Mouse (Mus musculus) megakaryocyte, embryonic 14.5 days (primary cell): ENCODE measurements around the gene Eya3. TPM values are rescaled to one million over a fixed set of nuclear protein-coding genes. Genes with fewer than 3 reads are reported as not detected.

Experiments
- H3K27me3 ChIP-seq: replicated peaks from 2 replicates; pipeline ENCODE3; 2012; ENCODE audit warnings: inconsistent platforms
- H3K36me3 ChIP-seq: replicated peaks from 2 replicates; pipeline ENCODE3; 2012; ENCODE audit warnings: low read length, inconsistent platforms, mixed read lengths
- H3K4me1 ChIP-seq: 2 replicates; pipeline ENCODE4 v1.6.1; 2012; ENCODE audit warnings: inconsistent platforms
- H3K4me3 ChIP-seq: replicated peaks from 2 replicates; pipeline ENCODE3; 2012; ENCODE audit warnings: moderate library complexity, mild to moderate bottlenecking, inconsistent platforms
- H3K9me3 ChIP-seq: 2 replicates; pipeline ENCODE4 v1.6.1; 2012; ENCODE audit warnings: inconsistent platforms
- FLI1 ChIP-seq: IDR thresholded peaks from 2 replicates; pipeline ENCODE4 v1.6.1; 2012; ENCODE audit warnings: low read length, inconsistent platforms, mixed read lengths
- GATA1 ChIP-seq: IDR thresholded peaks from 3 replicates; pipeline ENCODE4 v1.6.1; 2012; ENCODE audit warnings: mixed read lengths, low read length, inconsistent platforms, borderline replicate concordance
- polyA plus RNA-seq: library from polyadenylated mRNA; stranded (reverse); fragments of >175 nt; gene quantifications from 2 replicates; pipeline ENCODE4 v1.2.3, GENCODE M21; 2012; ENCODE audit warnings: low replicate concordance; ENCODE audit not compliant: insufficient read depth

Gene Eya3
- polyA plus RNA-seq, 1 experiment = 2.0 TPM

GRCm38 (mm10) chr4:132608147-132608546 lies 30.6 kb upstream of the Eya3 start:
- Histone ChIP-seq H3K27me3 (peaks cover 29% of the 10 kb centered on the region), H3K4me3 (no peak overlapping the region), H3K4me1 (peaks cover 8% of the 10 kb centered on the region), H3K36me3 (no peaks in the 10 kb centered on the region), H3K9me3 (no peaks in the 10 kb centered on the region; the same call in 1 of the 2 replicates)
- no peak for TF ChIP-seq FLI1
- TF ChIP-seq GATA1 = no peak

- Histone ChIP-seq H3K36me3 (no peaks in the 10 kb centered on the region), H3K4me3 (no peak overlapping the region)
Measured at GRCm38 (mm10) chr4:132610301-132610984, 28.3 kb upstream of the Eya3 start.

GRCm38 (mm10) chr4:132611320-132611719 lies 27.5 kb upstream of the Eya3 start:
- Histone ChIP-seq H3K27me3 (peaks cover 29% of the 10 kb centered on the region), H3K36me3 (no peaks in the 10 kb centered on the region), H3K4me1 (no peaks in the 10 kb centered on the region; the same call in 1 of the 2 replicates), H3K4me3 (no peak overlapping the region), H3K9me3 (peaks cover 18% of the 10 kb centered on the region)
- no peak for TF ChIP-seq FLI1
- TF ChIP-seq GATA1 = no peak

More at GRCm38 (mm10) chr4:132610301-132610984, 28.3 kb upstream of the Eya3 start:
- H3K27me3 ChIP-seq = peaks cover 29% of the 10 kb centered on the region
- H3K4me1 ChIP-seq = peaks cover 8% of the 10 kb centered on the region
- peaks cover 13% of the 10 kb centered on the region for H3K9me3 ChIP-seq
- TF ChIP-seq GATA1 = no peak
- TF ChIP-seq FLI1 = no peak

- peaks cover 5% of the 10 kb centered on the region for H3K36me3 ChIP-seq
Measured at GRCm38 (mm10) chr4:132617873-132618272, 20.9 kb upstream of the Eya3 start.

GRCm38 (mm10) chr4:132618850-132619375 lies 19.9 kb upstream of the Eya3 start:
- Histone ChIP-seq H3K4me3 (no peak overlapping the region), H3K36me3 (peaks cover 5% of the 10 kb centered on the region), H3K27me3 (no peaks in the 10 kb centered on the region), H3K4me1 (peaks cover 27% of the 10 kb centered on the region), H3K9me3 (peaks cover 27% of the 10 kb centered on the region)
- no peak for TF ChIP-seq FLI1
- TF ChIP-seq GATA1 = no peak

More at GRCm38 (mm10) chr4:132617873-132618272, 20.9 kb upstream of the Eya3 start:
- TF ChIP-seq FLI1 = no peak
- Histone ChIP-seq H3K4me1 (peaks cover 18% of the 10 kb centered on the region), H3K4me3 (no peak overlapping the region), H3K9me3 (peaks cover 30% of the 10 kb centered on the region), H3K27me3 (no peaks in the 10 kb centered on the region)

- H3K36me3 ChIP-seq = peaks cover 5% of the 10 kb centered on the region
- H3K27me3 ChIP-seq = no peaks in the 10 kb centered on the region
- no peak overlapping the region for H3K4me3 ChIP-seq
- H3K9me3 ChIP-seq = peaks cover 18% of the 10 kb centered on the region
- TF ChIP-seq GATA1 (no peak), FLI1 (no peak)
- peaks cover 33% of the 10 kb centered on the region for H3K4me1 ChIP-seq
Measured at GRCm38 (mm10) chr4:132620134-132620533, 18.7 kb upstream of the Eya3 start.

GRCm38 (mm10) chr4:132621287-132622068 lies 17.3 kb upstream of the Eya3 start:
- Histone ChIP-seq H3K9me3 (peaks cover 12% of the 10 kb centered on the region), H3K27me3 (no peaks in the 10 kb centered on the region), H3K4me1 (peaks cover 33% of the 10 kb centered on the region), H3K4me3 (no peak overlapping the region), H3K36me3 (peaks cover 5% of the 10 kb centered on the region)
- no peak for TF ChIP-seq FLI1
- TF ChIP-seq GATA1 = no peak

- peaks cover 9% of the 10 kb centered on the region for H3K9me3 ChIP-seq
- H3K4me1 ChIP-seq = peaks cover 31% of the 10 kb centered on the region
- peaks cover 5% of the 10 kb centered on the region for H3K36me3 ChIP-seq
- TF ChIP-seq FLI1 = no peak
- H3K27me3 ChIP-seq = no peaks in the 10 kb centered on the region
- H3K4me3 ChIP-seq = no peak overlapping the region
Measured at GRCm38 (mm10) chr4:132624034-132624657, 14.6 kb upstream of the Eya3 start.

GRCm38 (mm10) chr4:132628830-132629229 lies 10.0 kb upstream of the Eya3 start:
- peaks cover 31% of the 10 kb centered on the region for H3K4me1 ChIP-seq
- TF ChIP-seq GATA1 (no peak), FLI1 (no peak)
- H3K27me3 ChIP-seq = no peaks in the 10 kb centered on the region
- H3K36me3 ChIP-seq = peaks cover 3% of the 10 kb centered on the region
- no peak overlapping the region for H3K4me3 ChIP-seq
- no peaks in the 10 kb centered on the region for H3K9me3 ChIP-seq
